Mouse (Mus musculus) stomach, postnatal 0 days (tissue): Measurements from ENCODE around the gene Dlx2.

Experiments
- CTCF ChIP-seq: IDR thresholded peaks from 2 replicates; pipeline ENCODE4 v1.5.1; 2016; ENCODE audit warnings: antibody characterized with exemption, low read depth, mild to moderate bottlenecking, moderate library complexity
- EP300 ChIP-seq: optimal IDR thresholded peaks from 2 replicates; pipeline ENCODE3; 2016; ENCODE audit warnings: antibody characterized with exemption

GRCm38 (mm10) chr2:71566466-71566865 is 19.9 kb upstream of the Dlx2 start:
- no peak for TF ChIP-seq CTCF
- TF ChIP-seq EP300 = no peak
